Mouse (Mus musculus) heart, embryonic 14.5 days (tissue): ENCODE measurements around the gene Armc10. TPM values are rescaled to one million over a fixed set of nuclear protein-coding genes. Genes with fewer than 3 reads are reported as not detected.
A peak's percentile ranks its signal among the peaks of the same experiment; 100 is the strongest.
"Not testable (repeated sequence)": the region's sequence is repeated elsewhere in the genome, so short reads cannot be mapped to it uniquely, and the experiment has no call there.

Source experiments
- ATAC-seq: fragments of 200-750 bp; cut with Nextera tagmentation; 2 replicates; pipeline ENCODE4 v1.8.0; 2017; ENCODE audit warnings: low read depth, moderate TSS enrichment; ENCODE audit not compliant: insufficient number of reproducible peaks, insufficient read depth, low FRiP score
- H3K27ac ChIP-seq, 2 experiments: fragments of 200-500 bp in 1 of 2; fragments of 300-500 bp in 1 of 2; sonication (generic) in 1 of 2; replicated peaks in 1 of 2; 2 replicates each; pipeline ENCODE4 v1.5.1; 2012 to 2014; ENCODE audit warnings: low read depth in 2 of 2, low read length in 2 of 2, control low read depth in 1 of 2, mild to moderate bottlenecking in 1 of 2, mixed read lengths in 1 of 2; ENCODE audit not compliant: control insufficient read depth in 1 of 2, insufficient read depth in 1 of 2
- H3K27me3 ChIP-seq: fragments of 300-500 bp; sonication (generic); 2 replicates; pipeline ENCODE4 v1.6.1; 2014; ENCODE audit warnings: mild to moderate bottlenecking, low read length, control low read depth; ENCODE audit not compliant: control insufficient read depth, insufficient read depth
- H3K36me3 ChIP-seq: fragments of 300-500 bp; sonication (generic); 2 replicates; pipeline ENCODE4 v1.6.1; 2014; ENCODE audit warnings: mild to moderate bottlenecking, control low read depth, low read length, mixed read lengths; ENCODE audit not compliant: control insufficient read depth, insufficient read depth
- H3K4me1 ChIP-seq, 2 experiments: fragments of 200-500 bp in 1 of 2; fragments of 300-500 bp in 1 of 2; sonication (generic) in 1 of 2; 2 replicates each; pipeline ENCODE4 v1.6.1; 2012 to 2014; ENCODE audit warnings: low read length in 2 of 2, control low read depth in 1 of 2, mixed read lengths in 1 of 2; ENCODE audit not compliant: control insufficient read depth in 2 of 2, insufficient read depth in 2 of 2
- H3K4me2 ChIP-seq: fragments of 300-500 bp; sonication (generic); 2 replicates; pipeline ENCODE4 v1.6.1; 2014; ENCODE audit warnings: mild to moderate bottlenecking, low read length
- H3K4me3 ChIP-seq, 2 experiments: fragments of 200-500 bp in 1 of 2; fragments of 300-500 bp in 1 of 2; sonication (generic) in 1 of 2; 2 replicates each; pipeline ENCODE4 v1.5.1; 2012 to 2014; ENCODE audit warnings: low read length in 2 of 2, mild to moderate bottlenecking in 2 of 2, control low read depth in 1 of 2, low read depth in 1 of 2, moderate library complexity in 1 of 2; ENCODE audit not compliant: control insufficient read depth in 1 of 2, insufficient read depth in 1 of 2
- H3K9ac ChIP-seq: fragments of 300-500 bp; sonication (generic); 2 replicates; pipeline ENCODE4 v1.6.1; 2014; ENCODE audit warnings: mild to moderate bottlenecking, low read length
- H3K9me3 ChIP-seq: fragments of 300-500 bp; sonication (generic); 2 replicates; pipeline ENCODE4 v1.6.1; 2016; ENCODE audit warnings: low read length, control low read depth; ENCODE audit not compliant: control insufficient read depth
- WGBS: fragments of 180-500 bp; shearing (Covaris S2); extraction: QIAGEN DNeasy Blood & Tissue Kit; methylation state at CpG from one replicate; pipeline ENCODE4 v1.1.7; 2014; 5-methylcytosine and 5-hydroxymethylcytosine counted together
- polyA plus RNA-seq: library from polyadenylated mRNA; unstranded; fragments of >200 nt; fragmentation: Nextera tagmentation; extraction: Ambion mirVana; gene quantifications from 2 replicates; pipeline ENCODE4 v1.2.1, GENCODE M21; 2014

The Armc10 gene
- 23.6 and 28.2 TPM in 2 replicates for polyA plus RNA-seq

GRCm38 (mm10) chr5:21645439-21646132 is at the start of gene Armc10, which contains the start of gene Fbxl13:
Gene Armc10, plus strand, starts transcription at chr5:21645813.
Gene Fbxl13, minus strand, starts transcription at chr5:21645634.
- Histone ChIP-seq H3K4me1 (peaks cover 7 to 12% of the 10 kb centered on the region in 2 experiments; a peak in 3 of 4 replicates), H3K9me3 (no peaks in the 10 kb centered on the region), H3K9ac (peak within 1 kb of the TSS; percentile 94), H3K27me3 (peaks cover 3% of the 10 kb centered on the region; the same call in 1 of the 2 replicates), H3K4me3 (peak within 1 kb of the TSS; percentile 82 to 83), H3K4me2 (peak within 1 kb of the TSS; percentile 78), H3K36me3 (peaks cover 26% of the 10 kb centered on the region), H3K27ac (peak within 1 kb of the TSS; percentile 66 to 79)
- under 1% methylated on average over 38 of the region's 40 CpGs for WGBS
- peak; percentile 97 for ATAC-seq

GRCm38 (mm10) chr5:21599536-21599935 is 46.1 kb upstream of the Armc10 start:
- not testable (repeated sequence) for H3K4me3 ChIP-seq, H3K36me3 ChIP-seq, H3K9ac ChIP-seq, ATAC-seq, H3K4me1 ChIP-seq, H3K27ac ChIP-seq, H3K27me3 ChIP-seq, H3K4me2 ChIP-seq, H3K9me3 ChIP-seq
- whole genome bisulfite sequencing: 63% methylated on average over 2 of the region's 2 CpGs

GRCm38 (mm10) chr5:21599961-21600360 is 45.7 kb upstream of the Armc10 start:
- no peak overlapping the region for H3K9ac ChIP-seq
- H3K9me3 ChIP-seq: no peaks in the 10 kb centered on the region
- 90% methylated on average over 4 of the region's 4 CpGs for WGBS
- no peak overlapping the region for H3K27ac ChIP-seq
- no peaks in the 10 kb centered on the region for H3K36me3 ChIP-seq
- ATAC-seq: no peak
- no peaks in the 10 kb centered on the region for H3K4me1 ChIP-seq
- no peak overlapping the region for H3K4me2 ChIP-seq
- H3K4me3 ChIP-seq: no peak overlapping the region
- no peaks in the 10 kb centered on the region for H3K27me3 ChIP-seq

- Histone ChIP-seq H3K9ac (no peak overlapping the region), H3K4me1 (no peaks in the 10 kb centered on the region), H3K4me3 (no peak overlapping the region), H3K4me2 (no peak overlapping the region), H3K27me3 (no peaks in the 10 kb centered on the region), H3K36me3 (no peaks in the 10 kb centered on the region), H3K9me3 (no peaks in the 10 kb centered on the region), H3K27ac (no peak overlapping the region)
- 61% methylated on average over 6 of the region's 6 CpGs for WGBS
- ATAC-seq: no peak
Observed at GRCm38 (mm10) chr5:21605936-21606335, 39.7 kb upstream of the Armc10 start.

- Histone ChIP-seq H3K9me3 (no peaks in the 10 kb centered on the region), H3K9ac (no peak overlapping the region), H3K4me1 (no peaks in the 10 kb centered on the region), H3K4me2 (no peak overlapping the region), H3K36me3 (no peaks in the 10 kb centered on the region), H3K27me3 (no peaks in the 10 kb centered on the region), H3K27ac (no peak overlapping the region), H3K4me3 (no peak overlapping the region)
- ATAC-seq: no peak
- WGBS: 74% methylated on average over 12 of the region's 12 CpGs
Observed at GRCm38 (mm10) chr5:21608311-21609304, 37.0 kb upstream of the Armc10 start.

- Histone ChIP-seq H3K9ac (no peak overlapping the region), H3K4me1 (no peaks in the 10 kb centered on the region)
- 49% methylated on average over 3 of the region's 3 CpGs for WGBS
Observed at GRCm38 (mm10) chr5:21610996-21611395, 34.6 kb upstream of the Armc10 start.

GRCm38 (mm10) chr5:21614299-21614698 is 31.3 kb upstream of the Armc10 start:
- ATAC-seq, H3K4me1 ChIP-seq, H3K27ac ChIP-seq, H3K36me3 ChIP-seq, H3K4me2 ChIP-seq, H3K4me3 ChIP-seq, H3K9me3 ChIP-seq, H3K27me3 ChIP-seq, H3K9ac ChIP-seq: not testable (repeated sequence)
- 94% methylated on average over 11 of the region's 11 CpGs for WGBS

More at GRCm38 (mm10) chr5:21610996-21611395, 34.6 kb upstream of the Armc10 start:
- Histone ChIP-seq H3K27ac (no peak overlapping the region), H3K36me3 (no peaks in the 10 kb centered on the region), H3K9me3 (no peaks in the 10 kb centered on the region), H3K4me3 (no peak overlapping the region), H3K27me3 (no peaks in the 10 kb centered on the region), H3K4me2 (no peak overlapping the region)
- no peak for ATAC-seq
